Mouse (Mus musculus): ENCODE data around the gene Dram1. TPM values are rescaled to one million over a fixed set of nuclear protein-coding genes. Genes with fewer than 3 reads are reported as not detected.
A peak's percentile ranks its signal among the peaks of the same experiment; 100 is the strongest.

Dram1 gene
- polyA plus RNA-seq, 1 experiment from 2014 or later: 2.3 TPM

- no peak overlapping the region for H3K4me3 ChIP-seq (replicated peaks)
- ATAC-seq (ENCODE audit: insufficient read depth): no peak
- no peaks in the 10 kb centered on the region for H3K27me3 ChIP-seq
- H3K27ac ChIP-seq (replicated peaks): no peak overlapping the region
- H3K4me1 ChIP-seq (replicated peaks): 0 out of 2 replicates have a peak, but pooled peaks cover 3% of the 10 kb centered on the region
- H3K9ac ChIP-seq: no peak overlapping the region
- no peaks in the 10 kb centered on the region for H3K9me3 ChIP-seq (replicated peaks)
- H3K4me2 ChIP-seq: no peak overlapping the region
- WGBS (ENCODE audit: insufficient replicate concordance): 44% methylated on average over 12 of the region's 12 CpGs
- H3K36me3 ChIP-seq (replicated peaks): no peaks in the 10 kb centered on the region
Observed at GRCm38 (mm10) chr10:88346454-88347245, 32.2 kb downstream of the Dram1 start.

GRCm38 (mm10) chr10:88345899-88346401 is 32.9 kb downstream of the Dram1 start:
- Histone ChIP-seq H3K4me3 (replicated peaks) (no peak overlapping the region), H3K9ac (no peak overlapping the region), H3K27me3 (no peaks in the 10 kb centered on the region), H3K4me1 (replicated peaks) (no peaks in the 10 kb centered on the region), H3K4me2 (no peak overlapping the region), H3K36me3 (replicated peaks) (no peaks in the 10 kb centered on the region), H3K9me3 (replicated peaks) (no peaks in the 10 kb centered on the region), H3K27ac (replicated peaks) (no peak overlapping the region)
- WGBS (ENCODE audit: insufficient replicate concordance): 28% methylated on average over 11 of the region's 11 CpGs
- no peak for ATAC-seq (ENCODE audit: insufficient read depth)

DNA sequence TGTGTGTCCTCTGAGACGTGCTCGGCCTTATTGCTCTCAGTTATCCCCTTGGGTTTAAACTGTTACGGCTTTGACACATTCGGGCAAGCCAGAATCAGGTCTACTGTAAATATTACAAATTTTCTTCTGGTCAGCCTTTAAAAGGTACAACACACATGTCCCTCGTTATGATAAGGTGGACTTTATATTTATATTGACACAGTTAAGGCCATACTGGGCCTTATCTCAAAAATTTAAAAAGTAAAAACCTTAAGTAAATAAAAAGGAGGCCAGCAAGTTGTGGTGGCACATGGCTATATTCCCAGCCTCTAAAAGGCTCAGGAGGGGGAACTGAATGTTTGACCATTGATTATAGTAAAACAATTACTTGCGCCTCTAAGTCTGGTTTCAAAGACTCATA is 37.5 kb downstream of the Dram1 start:
- Histone ChIP-seq H3K9me3 (replicated peaks) (no peaks in the 10 kb centered on the region), H3K36me3 (replicated peaks) (no peaks in the 10 kb centered on the region), H3K9ac (no peak overlapping the region), H3K27ac (replicated peaks) (no peak overlapping the region), H3K4me3 (replicated peaks) (no peak overlapping the region), H3K4me1 (replicated peaks) (no peaks in the 10 kb centered on the region), H3K4me2 (no peak overlapping the region), H3K27me3 (no peaks in the 10 kb centered on the region)
- 65% methylated on average over 6 of the region's 6 CpGs for WGBS (ENCODE audit: insufficient replicate concordance)
- ATAC-seq (ENCODE audit: insufficient read depth): no peak

- no peak overlapping the region for H3K9ac ChIP-seq
- no peaks in the 10 kb centered on the region for H3K36me3 ChIP-seq (replicated peaks)
- no peaks in the 10 kb centered on the region for H3K27me3 ChIP-seq
- ATAC-seq (ENCODE audit: insufficient read depth): no peak
- H3K9me3 ChIP-seq (replicated peaks): no peaks in the 10 kb centered on the region
- no peak overlapping the region for H3K4me2 ChIP-seq
- H3K27ac ChIP-seq (replicated peaks): no peak overlapping the region
- H3K4me3 ChIP-seq (replicated peaks): no peak overlapping the region
- no peaks in the 10 kb centered on the region for H3K4me1 ChIP-seq (replicated peaks)
- 66% methylated on average over 9 of the region's 9 CpGs for WGBS (ENCODE audit: insufficient replicate concordance)
Observed at GRCm38 (mm10) chr10:88340660-88341059, 38.2 kb downstream of the Dram1 start.

DNA sequence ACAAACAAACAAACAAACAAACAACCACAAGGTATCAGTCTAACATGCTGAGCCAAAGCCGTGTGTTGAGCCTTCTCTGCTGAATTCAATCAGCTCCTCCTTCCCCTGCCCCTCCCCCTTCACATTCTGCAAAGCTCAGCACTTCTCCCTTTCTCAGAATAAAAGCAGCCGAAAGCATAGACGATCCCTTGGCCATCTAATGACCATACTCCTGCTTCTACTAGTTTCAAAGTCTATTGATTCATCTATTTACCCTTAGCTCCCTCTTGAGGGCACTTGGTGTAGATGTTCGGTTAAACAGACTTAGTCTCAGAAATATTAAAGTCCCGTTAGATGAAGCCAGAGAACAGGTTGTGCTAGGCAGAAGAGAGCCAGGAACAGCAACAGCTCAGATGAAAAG is 48.2 kb downstream of the Dram1 start:
- no peaks in the 10 kb centered on the region for H3K36me3 ChIP-seq (replicated peaks)
- WGBS (ENCODE audit: insufficient replicate concordance): 21% methylated on average over 5 of the region's 5 CpGs
- no peak for ATAC-seq (ENCODE audit: insufficient read depth)
- H3K9me3 ChIP-seq (replicated peaks): no peaks in the 10 kb centered on the region
- no peaks in the 10 kb centered on the region for H3K4me1 ChIP-seq (replicated peaks)
- H3K27me3 ChIP-seq: no peaks in the 10 kb centered on the region
- no peak overlapping the region for H3K27ac ChIP-seq (replicated peaks)
- no peak overlapping the region for H3K4me3 ChIP-seq (replicated peaks)
- no peak overlapping the region for H3K4me2 ChIP-seq
- no peak overlapping the region for H3K9ac ChIP-seq

DNA sequence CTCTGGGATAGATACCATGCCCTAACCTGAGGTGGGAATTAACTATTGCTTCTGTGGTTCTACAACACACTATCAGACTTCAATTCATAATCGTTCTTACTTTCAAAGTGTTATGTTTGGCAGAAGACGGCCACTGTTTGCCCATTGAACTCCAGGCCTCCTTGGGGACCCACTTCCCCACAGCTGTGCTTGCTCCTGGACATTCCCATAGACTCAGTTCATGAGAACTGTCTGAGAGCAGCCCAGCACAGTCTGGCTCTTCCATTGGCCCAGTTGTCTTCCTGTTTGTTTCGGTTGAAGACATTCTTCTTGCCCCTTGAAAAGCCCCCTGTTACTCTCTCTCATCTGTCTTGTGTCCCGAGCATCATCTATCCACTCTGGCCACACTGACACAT is 50.8 kb downstream of the Dram1 start:
- H3K4me2 ChIP-seq: no peak overlapping the region
- H3K4me3 ChIP-seq (replicated peaks): no peak overlapping the region
- ATAC-seq (ENCODE audit: insufficient read depth): no peak
- WGBS (ENCODE audit: insufficient replicate concordance): 58% methylated on average over 4 of the region's 4 CpGs
- no peak overlapping the region for H3K9ac ChIP-seq
- H3K36me3 ChIP-seq (replicated peaks): no peaks in the 10 kb centered on the region
- H3K9me3 ChIP-seq (replicated peaks): no peaks in the 10 kb centered on the region
- no peaks in the 10 kb centered on the region for H3K4me1 ChIP-seq (replicated peaks)
- no peak overlapping the region for H3K27ac ChIP-seq (replicated peaks)
- no peaks in the 10 kb centered on the region for H3K27me3 ChIP-seq

DNA sequence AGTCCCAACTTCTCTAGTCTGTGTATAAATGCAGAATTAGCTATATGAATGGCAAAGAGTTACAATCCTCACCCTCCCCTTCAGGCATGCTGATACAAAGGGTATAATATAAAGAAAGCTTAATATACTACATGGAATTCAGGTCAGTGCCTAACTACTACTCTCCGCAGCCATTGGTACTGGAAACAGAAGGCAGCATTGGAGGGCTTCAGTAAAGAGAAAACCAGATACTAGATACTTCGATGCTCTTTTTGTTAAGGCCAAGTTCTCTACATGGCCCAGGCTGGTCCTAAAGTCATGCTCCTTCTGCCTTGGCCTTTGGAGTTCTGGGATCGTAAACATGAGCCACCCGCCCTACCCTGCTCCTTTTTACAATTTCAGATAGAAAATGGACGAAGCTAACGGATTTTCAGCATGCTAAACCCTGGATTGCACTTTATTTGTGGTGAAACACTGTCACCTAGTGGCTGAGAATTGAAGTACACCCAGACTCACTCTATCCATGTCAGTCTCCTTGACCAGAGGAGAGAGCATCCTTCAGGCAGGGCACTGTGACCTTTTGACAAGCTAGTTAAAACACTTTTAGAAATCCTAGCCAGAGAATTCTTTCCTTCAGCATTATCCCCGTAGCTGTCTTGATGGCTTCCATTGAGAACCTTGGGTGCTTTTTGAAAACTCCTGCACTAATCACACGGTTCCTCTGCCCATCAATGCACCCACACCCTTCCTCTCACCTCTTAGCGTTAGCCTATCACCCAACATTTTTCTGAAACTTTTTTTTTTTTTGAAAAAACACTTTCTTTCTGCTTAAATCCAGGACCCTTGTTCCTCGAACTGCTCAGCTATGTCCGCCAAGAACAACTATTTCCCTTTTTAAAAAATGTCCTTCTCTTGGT is 51.5 kb downstream of the Dram1 start:
- Histone ChIP-seq H3K4me2 (no peak overlapping the region), H3K9me3 (replicated peaks) (no peaks in the 10 kb centered on the region), H3K27ac (replicated peaks) (no peak overlapping the region), H3K4me1 (replicated peaks) (no peaks in the 10 kb centered on the region), H3K36me3 (replicated peaks) (no peaks in the 10 kb centered on the region), H3K4me3 (replicated peaks) (no peak overlapping the region), H3K9ac (no peak overlapping the region), H3K27me3 (no peaks in the 10 kb centered on the region)
- WGBS (ENCODE audit: insufficient replicate concordance): 37% methylated on average over 11 of the region's 11 CpGs
- 0 out of 2 replicates have a peak, but pooled peaks have one; percentile 34 for ATAC-seq (ENCODE audit: insufficient read depth)

DNA sequence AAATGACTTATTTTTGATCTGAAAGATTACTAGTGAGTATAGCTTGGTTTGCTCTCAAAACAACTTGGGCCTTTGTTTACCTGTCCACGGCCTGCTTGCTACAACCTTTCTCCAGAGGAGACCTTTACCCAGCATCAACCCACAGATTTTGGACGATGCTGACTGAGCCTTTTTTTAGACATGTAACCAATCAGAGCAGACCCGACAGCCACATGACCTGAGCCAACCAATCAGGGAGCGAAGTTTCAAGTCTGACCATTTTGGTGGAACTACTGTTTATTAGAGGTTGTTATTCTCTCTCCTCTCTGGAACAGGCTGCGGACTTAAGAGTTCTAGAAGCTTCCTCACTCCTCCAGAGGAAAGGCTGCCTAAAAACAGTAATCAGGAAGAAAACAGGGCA is 57.1 kb downstream of the Dram1 start:
- Histone ChIP-seq H3K9ac (no peak overlapping the region), H3K36me3 (replicated peaks) (no peaks in the 10 kb centered on the region), H3K4me3 (replicated peaks) (no peak overlapping the region), H3K27me3 (no peaks in the 10 kb centered on the region), H3K4me1 (replicated peaks) (no peaks in the 10 kb centered on the region), H3K27ac (replicated peaks) (no peak overlapping the region), H3K9me3 (replicated peaks) (no peaks in the 10 kb centered on the region), H3K4me2 (no peak overlapping the region)
- ATAC-seq (ENCODE audit: insufficient read depth): no peak
- WGBS (ENCODE audit: insufficient replicate concordance): 58% methylated on average over 5 of the region's 5 CpGs

DNA sequence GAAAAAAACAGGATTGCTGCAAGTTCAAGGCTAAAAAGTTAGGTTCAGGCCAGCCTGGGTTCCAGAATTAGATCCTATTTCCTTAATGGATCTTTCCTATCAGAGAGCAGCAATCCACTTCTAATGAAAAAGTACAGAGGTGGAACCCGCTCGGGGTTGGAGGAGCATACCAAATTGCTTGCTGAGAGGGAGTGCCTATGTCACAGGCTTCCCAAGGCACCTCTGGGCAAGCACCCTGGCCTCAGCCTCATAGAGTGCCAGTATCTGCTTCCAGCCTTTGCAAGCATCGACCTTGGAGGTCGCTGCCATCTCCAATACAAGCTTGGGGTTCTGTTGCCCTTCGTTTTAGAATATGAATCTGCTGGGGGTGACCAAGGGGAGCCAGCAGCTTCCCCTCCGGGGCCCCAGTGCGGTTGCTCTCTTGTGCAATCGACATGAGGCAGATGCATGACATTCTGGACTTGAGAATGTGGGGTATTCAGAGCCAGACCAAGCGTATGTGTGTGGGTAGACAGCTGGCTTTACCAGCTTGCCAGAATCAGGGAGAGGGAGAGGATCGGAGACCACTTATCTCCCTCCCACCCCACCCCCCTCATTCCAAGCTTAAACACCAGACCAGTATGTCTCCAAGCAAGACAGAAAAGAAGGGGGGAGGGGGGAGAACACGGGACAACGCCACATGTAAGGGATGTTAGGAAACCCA is 58.0 kb downstream of the Dram1 start:
- Histone ChIP-seq H3K27me3 (no peaks in the 10 kb centered on the region), H3K27ac (replicated peaks) (no peak overlapping the region), H3K36me3 (replicated peaks) (no peaks in the 10 kb centered on the region), H3K9ac (no peak overlapping the region), H3K9me3 (replicated peaks) (no peaks in the 10 kb centered on the region), H3K4me3 (replicated peaks) (no peak overlapping the region), H3K4me2 (0 out of 2 replicates have a peak overlapping the region, but pooled peaks have one; percentile 7), H3K4me1 (replicated peaks) (no peaks in the 10 kb centered on the region)
- 42% methylated on average over 12 of the region's 12 CpGs for WGBS (ENCODE audit: insufficient replicate concordance)
- ATAC-seq (ENCODE audit: insufficient read depth): no peak; the same call in 1 of the 2 replicates

- H3K9ac ChIP-seq: no peak overlapping the region
- no peak overlapping the region for H3K27ac ChIP-seq (replicated peaks)
- WGBS (ENCODE audit: insufficient replicate concordance): 57% methylated on average over 4 of the region's 4 CpGs
- H3K4me2 ChIP-seq: no peak overlapping the region
- H3K4me1 ChIP-seq (replicated peaks): no peaks in the 10 kb centered on the region
- ATAC-seq (ENCODE audit: insufficient read depth): no peak
- no peak overlapping the region for H3K4me3 ChIP-seq (replicated peaks)
- no peaks in the 10 kb centered on the region for H3K36me3 ChIP-seq (replicated peaks)
- no peaks in the 10 kb centered on the region for H3K27me3 ChIP-seq
- H3K9me3 ChIP-seq (replicated peaks): no peaks in the 10 kb centered on the region
Observed at GRCm38 (mm10) chr10:88318179-88318578, 60.7 kb downstream of the Dram1 start.

GRCm38 (mm10) chr10:88317151-88317550 is 61.7 kb downstream of the Dram1 start:
- Histone ChIP-seq H3K9ac (no peak overlapping the region), H3K27me3 (no peaks in the 10 kb centered on the region), H3K4me1 (replicated peaks) (no peaks in the 10 kb centered on the region), H3K36me3 (replicated peaks) (no peaks in the 10 kb centered on the region), H3K4me2 (no peak overlapping the region), H3K27ac (replicated peaks) (no peak overlapping the region), H3K4me3 (replicated peaks) (no peak overlapping the region), H3K9me3 (replicated peaks) (no peaks in the 10 kb centered on the region)
- ATAC-seq (ENCODE audit: insufficient read depth): no peak
- WGBS (ENCODE audit: insufficient replicate concordance): 48% methylated on average over 5 of the region's 5 CpGs
